Mouse (Mus musculus) macrophage (primary cell): ENCODE results near the gene Prpf4b. TPM values are rescaled to one million over a fixed set of nuclear protein-coding genes. Genes with fewer than 3 reads are reported as not detected.
"Not testable (repeated sequence)": the region's sequence is repeated elsewhere in the genome, so short reads cannot be mapped to it uniquely, and the experiment has no call there.

Experiments used
- H3K27ac ChIP-seq: fragments of 350-480 bp; formaldehyde crosslinking; 2 replicates; pipeline ENCODE4 v1.9.0; 2021
- H3K36me3 ChIP-seq: fragments of 350-480 bp; formaldehyde crosslinking; 2 replicates; pipeline ENCODE4 v1.9.0; 2021; ENCODE audit errors: inconsistent target
- H3K4me3 ChIP-seq: fragments of 350-480 bp; formaldehyde crosslinking; 2 replicates; pipeline ENCODE4 v1.9.0; 2021; ENCODE audit errors: inconsistent target
- H3K79me2 ChIP-seq: fragments of 350-480 bp; formaldehyde crosslinking; 2 replicates; pipeline ENCODE4 v1.9.0; 2021; ENCODE audit errors: inconsistent target
- WGBS: methylation state at CpG from one replicate; pipeline ENCODE4 v1.1.7; 2026; ENCODE audit warnings: inconsistent platforms; ENCODE audit not compliant: missing documents; 5-methylcytosine and 5-hydroxymethylcytosine counted together
- polyA plus RNA-seq: library from polyadenylated mRNA; stranded (reverse); fragments of 250-400 nt; gene quantifications from 3 replicates; pipeline ENCODE4 v1.2.4, GENCODE M21; 2018; ENCODE audit warnings: inconsistent platforms
- total RNA-seq, 78 experiments: library from RNA; depleted of rRNA; stranded (reverse); fragments of 250-400 nt; gene quantifications; 1 replicate in 9 of 78; 2 replicates in 24 of 78; 3 replicates in 43 of 78; 4 replicates in 2 of 78; pipeline ENCODE4 v1.2.4; 2018; ENCODE audit warnings: inconsistent platforms in 56 of 78

Gene Prpf4b
- 100 to 1,000 TPM; 258 to 546 (median 384) TPM for total RNA-seq (2018; cell fraction: chromatin; rRNA removed)
- 10 to 100 TPM; 19.9 to 47.2 (median 33.0) TPM for total RNA-seq (2018; cell fraction: cytosol; rRNA removed)
- 100 to 1,000 TPM; 129 to 356 (median 224) TPM for total RNA-seq (2018; cell fraction: nucleus; rRNA removed)
- 38.8 to 42.0 TPM (median 39.1 TPM) in 3 replicates for polyA plus RNA-seq

GRCm38 (mm10) chr13:34875166-34875710 lies at the start of gene Prpf4b:
Prpf4b (plus strand) TSS chr13:34875302.
- no peaks in the 10 kb centered on the region for H3K36me3 ChIP-seq

GRCm38 (mm10) chr13:34826760-34827690 lies 48.1 kb upstream of the Prpf4b start:
- no peaks in the 10 kb centered on the region for H3K36me3 ChIP-seq
- 94% methylated on average over 3 of the region's 3 CpGs for WGBS
- no peaks in the 10 kb centered on the region for H3K79me2 ChIP-seq
- no peak overlapping the region for H3K27ac ChIP-seq
- no peak overlapping the region for H3K4me3 ChIP-seq

More at GRCm38 (mm10) chr13:34875166-34875710, at the start of gene Prpf4b:
- Histone ChIP-seq H3K79me2 (peaks cover 44% of the 10 kb centered on the region), H3K4me3 (peak within 1 kb of the TSS; percentile 79), H3K27ac (peak within 1 kb of the TSS; percentile 77)
- under 1% methylated on average over 40 of the region's 40 CpGs for WGBS

- Histone ChIP-seq H3K79me2 (no peaks in the 10 kb centered on the region), H3K36me3 (no peaks in the 10 kb centered on the region), H3K4me3 (no peak overlapping the region), H3K27ac (no peak overlapping the region)
- WGBS: 89% methylated on average over 10 of the region's 10 CpGs
Observed at GRCm38 (mm10) chr13:34827988-34828882, 46.9 kb upstream of the Prpf4b start.

GRCm38 (mm10) chr13:34842851-34843250 lies 32.3 kb upstream of the Prpf4b start:
- no peak overlapping the region for H3K4me3 ChIP-seq
- no peaks in the 10 kb centered on the region for H3K79me2 ChIP-seq
- WGBS: 93% methylated on average over 4 of the region's 4 CpGs
- H3K27ac ChIP-seq: no peak overlapping the region
- H3K36me3 ChIP-seq: no peaks in the 10 kb centered on the region

- Histone ChIP-seq H3K36me3 (no peaks in the 10 kb centered on the region), H3K4me3 (no peak overlapping the region), H3K27ac (no peak overlapping the region), H3K79me2 (no peaks in the 10 kb centered on the region)
- WGBS: 91% methylated on average over 3 of the region's 3 CpGs
Observed at GRCm38 (mm10) chr13:34850759-34851158, 24.3 kb upstream of the Prpf4b start.

GRCm38 (mm10) chr13:34851191-34851784 lies 23.8 kb upstream of the Prpf4b start:
- H3K79me2 ChIP-seq: no peaks in the 10 kb centered on the region
- WGBS: 87% methylated on average over 5 of the region's 5 CpGs
- no peaks in the 10 kb centered on the region for H3K36me3 ChIP-seq
- H3K27ac ChIP-seq: no peak overlapping the region
- no peak overlapping the region for H3K4me3 ChIP-seq

- no peaks in the 10 kb centered on the region for H3K36me3 ChIP-seq
- WGBS: 25% methylated on average over 2 of the region's 2 CpGs
- H3K27ac ChIP-seq: no peak overlapping the region
- no peaks in the 10 kb centered on the region for H3K79me2 ChIP-seq
- H3K4me3 ChIP-seq: no peak overlapping the region
Observed at GRCm38 (mm10) chr13:34857526-34857925, 17.6 kb upstream of the Prpf4b start.

GRCm38 (mm10) chr13:34859406-34859805 lies 15.7 kb upstream of the Prpf4b start:
- H3K4me3 ChIP-seq: no peak overlapping the region
- WGBS: 91% methylated on average over 5 of the region's 5 CpGs
- no peak overlapping the region for H3K27ac ChIP-seq
- H3K79me2 ChIP-seq: no peaks in the 10 kb centered on the region
- H3K36me3 ChIP-seq: no peaks in the 10 kb centered on the region

- WGBS: 8% methylated on average over 6 of the region's 8 CpGs
- not testable (repeated sequence) for H3K79me2 ChIP-seq, H3K4me3 ChIP-seq, H3K27ac ChIP-seq, H3K36me3 ChIP-seq
Observed at GRCm38 (mm10) chr13:34861166-34861565, 13.9 kb upstream of the Prpf4b start.

- WGBS: 44% methylated on average over 7 of the region's 7 CpGs
- H3K4me3 ChIP-seq: no peak overlapping the region
- no peaks in the 10 kb centered on the region for H3K79me2 ChIP-seq
- no peaks in the 10 kb centered on the region for H3K36me3 ChIP-seq
- no peak overlapping the region for H3K27ac ChIP-seq
Observed at GRCm38 (mm10) chr13:34864420-34865169, 10.5 kb upstream of the Prpf4b start.

GRCm38 (mm10) chr13:34873801-34874681 lies 1.1 kb upstream of the Prpf4b start:
- peak overlapping the region; percentile 63 for H3K4me3 ChIP-seq
- H3K79me2 ChIP-seq: peaks cover 32% of the 10 kb centered on the region
- WGBS: 7% methylated on average over 45 of the region's 45 CpGs
- H3K36me3 ChIP-seq: no peaks in the 10 kb centered on the region
- H3K27ac ChIP-seq: peak overlapping the region; percentile 77

- WGBS: 7% methylated on average over 13 of the region's 13 CpGs
- Histone ChIP-seq H3K4me3 (peak overlapping the region; percentile 63), H3K79me2 (peaks cover 39% of the 10 kb centered on the region), H3K27ac (peak overlapping the region; percentile 77)
- not testable (repeated sequence) for H3K36me3 ChIP-seq
Observed at GRCm38 (mm10) chr13:34874736-34875135, 366 bp upstream of the Prpf4b start.
